Mouse (Mus musculus): ENCODE data around the gene Fcer1g. TPM values are rescaled to one million over a fixed set of nuclear protein-coding genes. Genes with fewer than 3 reads are reported as not detected.

Fcer1g gene
- polyA plus RNA-seq, 1 experiment from 2014 or later, result 30.1 TPM

DNA sequence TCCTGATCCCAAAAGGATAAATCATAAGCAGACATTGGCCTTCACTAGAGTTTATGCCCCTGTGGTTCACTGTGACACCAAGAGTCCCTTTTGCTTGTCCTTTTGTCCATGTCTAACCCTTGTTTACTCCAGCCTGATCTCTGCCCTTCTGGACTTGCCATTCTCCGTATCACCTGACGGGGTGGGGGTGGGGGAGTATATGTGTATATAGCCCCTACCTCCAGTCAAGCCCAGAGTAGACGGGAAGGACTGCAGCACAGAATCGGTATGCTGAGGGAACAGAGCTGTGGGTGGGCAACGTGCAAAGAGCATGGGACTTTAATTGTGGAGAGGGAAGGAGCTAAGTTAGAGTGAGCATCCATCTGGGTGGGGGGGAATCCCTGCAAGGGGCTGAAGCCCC lies 9.3 kb downstream of the Fcer1g start, which contains the start of gene Apoa2:
Gene Apoa2 (plus strand): TSS at position 198 of the 400 bp plus-strand sequence.
- H3K27me3 ChIP-seq (ENCODE audit: control insufficient read depth, insufficient read depth, low read length), result no peaks in the 10 kb centered on the region
- no peak for DNase-seq (ENCODE audit: low spot score)

DNA sequence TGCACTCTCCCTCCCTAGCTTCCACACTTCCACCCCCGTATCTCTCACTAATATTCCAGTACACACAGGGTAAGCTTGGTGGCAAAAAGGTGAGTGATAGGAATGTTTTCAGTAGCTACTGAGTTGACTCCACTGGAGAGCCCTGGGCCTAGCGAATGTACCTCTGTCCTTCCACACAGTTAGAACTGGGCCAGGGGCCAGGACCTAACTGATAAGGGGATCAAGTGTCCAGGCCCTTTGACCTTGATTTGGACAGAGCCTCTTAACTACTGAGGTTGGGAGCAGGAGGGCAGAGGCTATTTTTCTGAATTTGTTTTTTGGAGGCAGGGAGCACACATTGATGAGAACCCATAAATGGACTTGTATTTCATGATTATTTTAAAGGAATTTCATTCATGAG lies 10.4 kb downstream of the Fcer1g start:
- ATAC-seq (ENCODE audit: low FRiP score) (no peak), DNase-seq (ENCODE audit: low spot score) (no peak)
- no peak overlapping the region for H3K4me2 ChIP-seq (replicated peaks)
- H3K36me3 ChIP-seq (replicated peaks; ENCODE audit: control insufficient read depth, insufficient read depth), result peaks cover 17% of the 10 kb centered on the region
- peaks cover 10% of the 10 kb centered on the region for H3K4me1 ChIP-seq (replicated peaks; ENCODE audit: control insufficient read depth, insufficient read depth, low read length)
- no peaks in the 10 kb centered on the region for H3K9me3 ChIP-seq (ENCODE audit: control insufficient read depth, low read length)
- H3K4me3 ChIP-seq (replicated peaks; ENCODE audit: low read length), result no peak overlapping the region
- WGBS, result 92% methylated on average over 2 of the region's 2 CpGs
- no peak overlapping the region for H3K27ac ChIP-seq
- no peaks in the 10 kb centered on the region for H3K27me3 ChIP-seq (ENCODE audit: control insufficient read depth, insufficient read depth, low read length)
- H3K9ac ChIP-seq, result no peak overlapping the region

More for the DNA sequence above, 9.3 kb downstream of the Fcer1g start, which contains the start of gene Apoa2:
- no peak within 1 kb of the TSS for H3K4me2 ChIP-seq (replicated peaks)
- H3K9me3 ChIP-seq (ENCODE audit: control insufficient read depth, low read length), result no peaks in the 10 kb centered on the region
- no peak within 1 kb of the TSS for H3K27ac ChIP-seq
- H3K36me3 ChIP-seq (replicated peaks; ENCODE audit: control insufficient read depth, insufficient read depth), result peaks cover 6% of the 10 kb centered on the region
- 85% methylated on average over 5 of the region's 5 CpGs for WGBS
- no peak within 1 kb of the TSS for H3K9ac ChIP-seq
- ATAC-seq (ENCODE audit: low FRiP score), result no peak
- no peak within 1 kb of the TSS for H3K4me3 ChIP-seq (replicated peaks; ENCODE audit: low read length)
- peaks cover 10% of the 10 kb centered on the region for H3K4me1 ChIP-seq (replicated peaks; ENCODE audit: control insufficient read depth, insufficient read depth, low read length)

DNA sequence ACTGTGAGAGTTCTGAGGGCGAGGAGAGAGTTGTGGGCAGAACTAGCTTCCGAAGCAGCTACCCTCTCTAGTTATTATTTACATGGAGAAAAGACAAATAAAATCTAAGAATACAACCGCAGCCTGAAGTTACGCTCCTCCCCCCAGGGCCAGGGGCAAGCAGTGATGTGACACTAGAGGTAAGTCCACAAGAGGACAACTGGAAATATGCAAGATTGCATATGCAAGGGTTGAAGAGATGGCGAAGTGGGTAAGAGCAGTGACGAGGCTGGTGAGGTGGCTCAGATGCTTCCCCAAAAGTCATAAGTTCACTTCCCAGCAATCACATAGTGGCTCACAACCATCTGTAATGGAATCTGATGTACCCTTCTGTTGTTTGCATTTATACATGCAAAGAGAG lies 11.0 kb downstream of the Fcer1g start:
- peak overlapping the region; percentile 84 for H3K4me2 ChIP-seq (replicated peaks)
- no peaks in the 10 kb centered on the region for H3K9me3 ChIP-seq (ENCODE audit: control insufficient read depth, low read length)
- H3K4me1 ChIP-seq (replicated peaks; ENCODE audit: control insufficient read depth, insufficient read depth, low read length), result peaks cover 10% of the 10 kb centered on the region
- H3K27me3 ChIP-seq (ENCODE audit: control insufficient read depth, insufficient read depth, low read length), result no peaks in the 10 kb centered on the region
- H3K27ac ChIP-seq, result peak overlapping the region; percentile 55; the same call in 1 of the 2 replicates
- DNase-seq (ENCODE audit: low spot score), result no peak
- no peak for ATAC-seq (ENCODE audit: low FRiP score)
- WGBS, result 84% methylated on average over 6 of the region's 6 CpGs
- peaks cover 23% of the 10 kb centered on the region for H3K36me3 ChIP-seq (replicated peaks; ENCODE audit: control insufficient read depth, insufficient read depth)
- H3K4me3 ChIP-seq (replicated peaks; ENCODE audit: low read length), result peak overlapping the region; percentile 53; the same call in 1 of the 2 replicates
- H3K9ac ChIP-seq, result peak overlapping the region; percentile 35; the same call in 1 of the 2 replicates

GRCm38 (mm10) chr1:171222238-171223155 lies 11.7 kb downstream of the Fcer1g start, which contains the start of gene Tomm40l:
Tomm40l (minus strand) TSS chr1:171222514.
- peak within 1 kb of the TSS; percentile 53 for H3K4me3 ChIP-seq (replicated peaks; ENCODE audit: low read length)
- DNase-seq (ENCODE audit: low spot score) (peak; percentile 92), ATAC-seq (ENCODE audit: low FRiP score) (peak; percentile 97)
- peak within 1 kb of the TSS; percentile 65 for H3K9ac ChIP-seq
- H3K9me3 ChIP-seq (ENCODE audit: control insufficient read depth, low read length), result no peaks in the 10 kb centered on the region
- no peaks in the 10 kb centered on the region for H3K27me3 ChIP-seq (ENCODE audit: control insufficient read depth, insufficient read depth, low read length)
- H3K4me1 ChIP-seq (replicated peaks; ENCODE audit: control insufficient read depth, insufficient read depth, low read length), result peaks cover 10% of the 10 kb centered on the region
- peak within 1 kb of the TSS; percentile 84 for H3K4me2 ChIP-seq (replicated peaks)
- peaks cover 25% of the 10 kb centered on the region for H3K36me3 ChIP-seq (replicated peaks; ENCODE audit: control insufficient read depth, insufficient read depth)
- 4% methylated on average over 28 of the region's 28 CpGs for WGBS
- H3K27ac ChIP-seq, result peak within 1 kb of the TSS; percentile 68

GRCm38 (mm10) chr1:171221281-171222193 lies 12.6 kb downstream of the Fcer1g start:
- peak overlapping the region; percentile 84 for H3K4me2 ChIP-seq (replicated peaks)
- DNase-seq (ENCODE audit: low spot score) (no peak), ATAC-seq (ENCODE audit: low FRiP score) (no peak)
- H3K9ac ChIP-seq, result peak overlapping the region; percentile 65
- peak overlapping the region; percentile 68; the same call in 1 of the 2 replicates for H3K27ac ChIP-seq
- peaks cover 25% of the 10 kb centered on the region for H3K36me3 ChIP-seq (replicated peaks; ENCODE audit: control insufficient read depth, insufficient read depth)
- 8% methylated on average over 22 of the region's 22 CpGs for WGBS
- H3K4me1 ChIP-seq (replicated peaks; ENCODE audit: control insufficient read depth, insufficient read depth, low read length), result peaks cover 10% of the 10 kb centered on the region
- peak overlapping the region; percentile 53 for H3K4me3 ChIP-seq (replicated peaks; ENCODE audit: low read length)
- H3K9me3 ChIP-seq (ENCODE audit: control insufficient read depth, low read length), result no peaks in the 10 kb centered on the region
- no peaks in the 10 kb centered on the region for H3K27me3 ChIP-seq (ENCODE audit: control insufficient read depth, insufficient read depth, low read length)

GRCm38 (mm10) chr1:171220871-171221270 lies 13.3 kb downstream of the Fcer1g start:
- Histone ChIP-seq H3K27me3 (ENCODE audit: control insufficient read depth, insufficient read depth, low read length) (no peaks in the 10 kb centered on the region), H3K36me3 (replicated peaks; ENCODE audit: control insufficient read depth, insufficient read depth) (peaks cover 25% of the 10 kb centered on the region), H3K4me2 (replicated peaks) (peak overlapping the region; percentile 84), H3K9me3 (ENCODE audit: control insufficient read depth, low read length) (no peaks in the 10 kb centered on the region), H3K9ac (no peak overlapping the region; the same call in 1 of the 2 replicates), H3K27ac (no peak overlapping the region), H3K4me1 (replicated peaks; ENCODE audit: control insufficient read depth, insufficient read depth, low read length) (peaks cover 10% of the 10 kb centered on the region), H3K4me3 (replicated peaks; ENCODE audit: low read length) (peak overlapping the region; percentile 53)
- DNase-seq (ENCODE audit: low spot score), result peak; percentile 90
- 5% methylated on average over 10 of the region's 10 CpGs for WGBS
- ATAC-seq (ENCODE audit: low FRiP score), result peak; percentile 46

DNA sequence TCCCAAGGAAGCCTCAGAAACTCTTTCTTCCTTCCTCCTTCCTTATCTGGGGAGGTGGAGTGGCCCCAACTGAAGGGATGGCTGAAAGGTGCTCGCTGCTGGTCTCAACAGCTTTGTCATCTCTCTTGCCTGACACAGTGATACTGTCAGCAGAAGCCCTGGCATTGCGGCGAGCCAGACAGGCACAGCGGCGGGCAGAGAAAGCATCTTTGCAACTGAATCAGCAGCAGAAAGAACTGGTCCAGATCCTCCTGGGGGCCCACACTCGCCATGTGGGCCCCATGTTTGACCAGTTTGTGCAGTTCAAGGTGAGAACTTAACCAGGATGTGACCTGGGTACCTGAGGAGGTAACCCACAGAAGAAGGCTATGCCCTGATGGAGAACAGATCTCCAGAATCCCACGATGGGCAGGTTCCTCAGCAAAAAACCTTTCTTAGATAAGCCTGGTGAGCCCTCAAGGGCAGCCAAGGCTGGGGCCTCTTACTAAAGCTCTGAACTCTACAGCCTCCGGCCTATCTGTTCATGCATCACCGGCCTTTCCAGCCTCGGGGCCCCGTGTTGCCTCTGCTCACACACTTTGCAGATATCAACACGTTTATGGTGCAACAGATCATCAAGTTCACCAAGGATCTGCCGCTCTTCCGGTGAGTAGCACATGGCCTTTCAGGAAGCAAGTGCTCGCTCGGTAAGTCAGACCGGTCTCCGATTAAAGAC lies 17.8 kb downstream of the Fcer1g start:
- no peaks in the 10 kb centered on the region for H3K27me3 ChIP-seq (ENCODE audit: control insufficient read depth, insufficient read depth, low read length)
- H3K4me1 ChIP-seq (replicated peaks; ENCODE audit: control insufficient read depth, insufficient read depth, low read length), result peaks cover 6% of the 10 kb centered on the region
- WGBS, result 92% methylated on average over 18 of the region's 18 CpGs
- H3K36me3 ChIP-seq (replicated peaks; ENCODE audit: control insufficient read depth, insufficient read depth), result peaks cover 25% of the 10 kb centered on the region
- H3K9ac ChIP-seq, result no peak overlapping the region
- H3K4me2 ChIP-seq (replicated peaks), result no peak overlapping the region
- H3K4me3 ChIP-seq (replicated peaks; ENCODE audit: low read length), result no peak overlapping the region
- no peak for ATAC-seq (ENCODE audit: low FRiP score)
- no peak for DNase-seq (ENCODE audit: low spot score)
- H3K27ac ChIP-seq, result no peak overlapping the region
- H3K9me3 ChIP-seq (ENCODE audit: control insufficient read depth, low read length), result no peaks in the 10 kb centered on the region

DNA sequence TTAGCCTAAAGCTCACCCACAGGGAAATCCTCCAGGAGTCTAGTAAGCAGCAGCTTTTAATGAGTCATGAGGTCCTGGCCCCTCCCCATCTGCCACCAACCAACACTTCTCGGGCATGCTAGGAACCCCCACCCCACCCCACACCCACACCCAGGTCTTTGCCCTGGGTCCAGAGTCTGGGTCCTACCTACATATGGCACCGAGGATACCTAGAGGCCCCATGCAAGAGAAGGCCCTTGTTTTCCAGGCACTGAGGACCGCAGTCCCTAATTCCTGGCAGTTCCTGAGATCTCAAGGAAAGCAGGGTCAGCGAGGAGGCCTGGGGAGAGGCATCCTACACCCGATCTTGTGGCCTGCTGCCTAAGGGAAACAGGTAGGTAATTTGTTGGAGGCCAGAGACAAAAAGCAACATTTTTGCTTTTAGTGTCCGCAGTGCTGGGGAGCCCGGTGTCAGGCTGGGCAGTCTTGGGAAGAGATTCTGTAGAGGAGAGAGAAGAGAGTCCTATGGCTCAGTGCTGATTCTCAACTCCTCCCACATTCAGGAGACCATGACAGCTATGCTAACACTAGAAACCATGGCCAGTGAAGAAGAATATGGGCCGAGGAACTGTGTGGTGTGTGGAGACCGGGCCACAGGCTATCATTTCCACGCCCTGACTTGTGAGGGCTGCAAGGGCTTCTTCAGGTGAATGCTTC lies 20.2 kb downstream of the Fcer1g start, which contains the start of gene Nr1i3:
Gene Nr1i3 (plus strand): TSS at position 170 of the 696 bp plus-strand sequence.
- Histone ChIP-seq H3K4me3 (replicated peaks; ENCODE audit: low read length) (no peak within 1 kb of the TSS), H3K27ac (no peak within 1 kb of the TSS), H3K4me2 (replicated peaks) (no peak within 1 kb of the TSS), H3K36me3 (replicated peaks; ENCODE audit: control insufficient read depth, insufficient read depth) (peaks cover 10% of the 10 kb centered on the region; the same call in 1 of the 2 replicates), H3K9me3 (ENCODE audit: control insufficient read depth, low read length) (no peaks in the 10 kb centered on the region), H3K4me1 (replicated peaks; ENCODE audit: control insufficient read depth, insufficient read depth, low read length) (no peaks in the 10 kb centered on the region), H3K27me3 (ENCODE audit: control insufficient read depth, insufficient read depth, low read length) (no peaks in the 10 kb centered on the region), H3K9ac (no peak within 1 kb of the TSS)
- DNase-seq (ENCODE audit: low spot score) (no peak), ATAC-seq (ENCODE audit: low FRiP score) (no peak)
- 72% methylated on average over 10 of the region's 10 CpGs for WGBS
